Mouse (Mus musculus): Measurements from ENCODE around the gene Rem1.
"Not testable (repeated sequence)": the region's sequence is repeated elsewhere in the genome, so short reads cannot be mapped to it uniquely, and the experiment has no call there.

Gene Rem1

GRCm38 (mm10) chr2:152628066-152628465, 1.3 kb downstream of the Rem1 start:
- DNase-seq (ENCODE audit: low spot score in 2 of 2): no peak

GRCm38 (mm10) chr2:152629239-152629638, 2.5 kb downstream of the Rem1 start:
- DNase-seq (ENCODE audit: low spot score in 2 of 2): no peak

GRCm38 (mm10) chr2:152629904-152630303, 3.2 kb downstream of the Rem1 start:
- no peak for DNase-seq (ENCODE audit: low spot score in 2 of 2)

- no peak for DNase-seq (ENCODE audit: low spot score in 2 of 2)
These were observed 6.6 kb downstream of the Rem1 start for GRCm38 (mm10) chr2:152633334-152633733.

GRCm38 (mm10) chr2:152634311-152634710, 7.6 kb downstream of the Rem1 start:
- DNase-seq (ENCODE audit: low spot score in 2 of 2): no peak

- no peak for DNase-seq (ENCODE audit: low spot score in 2 of 2)
These were observed 9.7 kb downstream of the Rem1 start for GRCm38 (mm10) chr2:152636246-152637005.

GRCm38 (mm10) chr2:152637006-152637322, 10.2 kb downstream of the Rem1 start:
- no peak for DNase-seq (ENCODE audit: low spot score in 2 of 2)

- no peak for DNase-seq (ENCODE audit: low spot score in 2 of 2)
These were observed 10.6 kb downstream of the Rem1 start for GRCm38 (mm10) chr2:152637381-152637780.

- DNase-seq (ENCODE audit: low spot score in 2 of 2): no peak
These were observed 12.1 kb downstream of the Rem1 start for GRCm38 (mm10) chr2:152638865-152639264.

- no peak for DNase-seq (ENCODE audit: low spot score in 2 of 2)
These were observed 12.8 kb downstream of the Rem1 start for GRCm38 (mm10) chr2:152639406-152640113.

GRCm38 (mm10) chr2:152652901-152653620, 26.3 kb downstream of the Rem1 start:
- DNase-seq (ENCODE audit: low spot score in 2 of 2): no peak

GRCm38 (mm10) chr2:152653874-152654715, 27.3 kb downstream of the Rem1 start:
- peak; percentile 71 to 84 for DNase-seq (ENCODE audit: low spot score in 2 of 2)

- DNase-seq (ENCODE audit: low spot score in 2 of 2): no peak
These were observed 30.6 kb downstream of the Rem1 start for GRCm38 (mm10) chr2:152657398-152657797.

GRCm38 (mm10) chr2:152661163-152661562, 34.4 kb downstream of the Rem1 start:
- no peak for DNase-seq (ENCODE audit: low spot score in 2 of 2)

- DNase-seq (ENCODE audit: low spot score in 2 of 2): not testable (repeated sequence)
These were observed 39.4 kb downstream of the Rem1 start for GRCm38 (mm10) chr2:152666191-152666590.

- DNase-seq (ENCODE audit: low spot score in 2 of 2): peak; percentile 89 to 93
These were observed 42.5 kb downstream of the Rem1 start, which contains the start of gene H13 for GRCm38 (mm10) chr2:152669256-152669638. TSS of gene H13 (plus strand) at chr2:152669461.

GRCm38 (mm10) chr2:152669639-152670484, 43.1 kb downstream of the Rem1 start:
- DNase-seq (ENCODE audit: low spot score in 2 of 2): no peak

- no peak for DNase-seq (ENCODE audit: low spot score in 2 of 2)
These were observed 44.4 kb downstream of the Rem1 start for GRCm38 (mm10) chr2:152670983-152671641.

GRCm38 (mm10) chr2:152671642-152671999, 44.9 kb downstream of the Rem1 start:
- peak; percentile 58 to 65 for DNase-seq (ENCODE audit: low spot score in 2 of 2)

- no peak for DNase-seq (ENCODE audit: low spot score in 2 of 2)
These were observed 45.4 kb downstream of the Rem1 start for GRCm38 (mm10) chr2:152672166-152672565.

Measured in frontal cortex, postnatal 36 days (tissue).